In the genomic region with DNA sequence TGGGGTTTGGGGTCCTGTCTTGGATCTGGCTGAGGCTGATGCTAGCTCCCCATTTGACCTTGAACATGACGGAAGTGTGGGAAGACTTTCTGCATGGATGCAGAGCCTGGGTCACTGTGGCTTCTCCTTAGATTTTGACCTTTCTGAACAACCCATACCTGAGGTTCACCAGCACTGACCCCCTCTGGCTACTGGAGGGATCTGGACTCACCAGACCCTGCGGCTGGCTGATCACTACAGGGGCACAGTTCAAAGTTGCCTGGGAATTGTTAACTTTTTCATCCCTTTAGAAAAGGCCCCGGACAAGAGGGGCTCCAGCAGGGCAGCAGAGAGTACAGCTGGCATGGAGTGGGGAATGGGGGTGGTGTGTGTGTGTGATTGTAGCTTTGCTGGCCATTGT, we compare ENCODE assay signal across 19 mouse cellular contexts. TPM values are rescaled to one million over a fixed set of nuclear protein-coding genes. Genes with fewer than 3 reads are reported as not detected.
DNase-seq lines count a peak whose midpoint lies in the region; ATAC-seq lines count a peak whose summit lies in the region.
"Had no signal": no experiment of that assay in that cellular context is flagged by ENCODE, and none has a peak within 500 bp of the region (broad histone marks: within the 10 kb centered on the region; RNA-seq: fewer than 3 reads in every experiment).

No protein-coding gene starts in this region.

- H3K4me3 ChIP-seq in kidney, embryonic 16.5 days (ENCODE audit: low read length) = peak overlapping the region; percentile 31
- no peak overlapping the region for H3K4me3 ChIP-seq in midbrain, embryonic 16.5 days (ENCODE audit: low read depth, low read length)
- H3K4me3 ChIP-seq: embryonic facial prominence, embryonic 12.5 days; heart, adult 2 months; hindbrain, embryonic 12.5 days had no signal

- no peaks in the 10 kb centered on the region for H3K9me3 ChIP-seq in kidney, embryonic 16.5 days (ENCODE audit: low read length)
- no peaks in the 10 kb centered on the region for H3K9me3 ChIP-seq in midbrain, embryonic 16.5 days (replicated peaks; ENCODE audit: control insufficient read depth, low read length, poor library complexity, severe bottlenecking)
- H3K9me3 ChIP-seq: embryonic facial prominence, embryonic 12.5 days; hindbrain, embryonic 12.5 days had no signal

- H3K27ac ChIP-seq in kidney, embryonic 16.5 days (ENCODE audit: low read length) = peak overlapping the region; percentile 77
- H3K27ac ChIP-seq in midbrain, embryonic 16.5 days (ENCODE audit: low read length) = no peak overlapping the region
- H3K27ac ChIP-seq: embryonic facial prominence, embryonic 12.5 days; heart, adult 2 months; hindbrain, embryonic 12.5 days had no signal

- H3K9ac ChIP-seq in kidney, embryonic 16.5 days (replicated peaks; ENCODE audit: low read length) = peak overlapping the region; percentile 42; the same call in 1 of the 2 replicates
- no peak overlapping the region for H3K9ac ChIP-seq in midbrain, embryonic 16.5 days (ENCODE audit: low read depth, low read length)
- H3K9ac ChIP-seq: embryonic facial prominence, embryonic 12.5 days; hindbrain, embryonic 12.5 days had no signal

- no peak for ATAC-seq in kidney, embryonic 16.5 days (ENCODE audit: low FRiP score, low TSS enrichment)
- no peak for ATAC-seq in midbrain, embryonic 16.5 days
- ATAC-seq: forebrain, embryonic 16.5 days; hindbrain, embryonic 16.5 days had no signal

- 78% methylated on average over 3 of the region's 3 CpGs for WGBS in kidney, embryonic 16.5 days
- WGBS in midbrain, embryonic 16.5 days = 69% methylated on average over 3 of the region's 3 CpGs

- peak overlapping the region; percentile 52 for H3K4me2 ChIP-seq in kidney, embryonic 16.5 days (replicated peaks; ENCODE audit: low read depth, low read length)
- H3K4me2 ChIP-seq in midbrain, embryonic 16.5 days (ENCODE audit: low read length) = no peak overlapping the region
- H3K4me2 ChIP-seq: embryonic facial prominence, embryonic 12.5 days; heart, embryonic 11.5 days; hindbrain, embryonic 12.5 days had no signal

- H3K27me3 ChIP-seq in kidney, embryonic 16.5 days (ENCODE audit: insufficient read depth, low read length) = no peaks in the 10 kb centered on the region
- H3K27me3 ChIP-seq in midbrain, embryonic 16.5 days (ENCODE audit: control insufficient read depth, insufficient read depth, low read depth, low read length) = no peaks in the 10 kb centered on the region; the same call in 1 of the 2 replicates

- H3K36me3 ChIP-seq in kidney, embryonic 16.5 days (ENCODE audit: insufficient read depth, low read length) = no peaks in the 10 kb centered on the region
- no peaks in the 10 kb centered on the region for H3K36me3 ChIP-seq in midbrain, embryonic 16.5 days (ENCODE audit: control insufficient read depth, insufficient read depth, low read length)
- H3K36me3 ChIP-seq: embryonic facial prominence, embryonic 12.5 days; hindbrain, embryonic 12.5 days had no signal

- peaks cover 7% of the 10 kb centered on the region for H3K4me1 ChIP-seq in kidney, embryonic 16.5 days (ENCODE audit: insufficient read depth, low read length)
- H3K4me1 ChIP-seq in midbrain, embryonic 16.5 days (ENCODE audit: control insufficient read depth, insufficient read depth, low read length) = peaks cover 4% of the 10 kb centered on the region; the same call in 1 of the 2 replicates
- H3K4me1 ChIP-seq: hindbrain, embryonic 12.5 days had no signal

- DNase-seq in kidney, adult 8-10 months = peak; percentile 66 to 74
- DNase-seq in kidney, postnatal 25 days = peak; percentile 64 to 84
- no peak for DNase-seq in urinary bladder, postnatal 25 days (ENCODE audit: low spot score)
- no peak for DNase-seq in adrenal gland, postnatal 36 days
- DNase-seq: adrenal gland, adult 8-10 months; cerebellum, adult 11 months; cerebellum, adult 8-10 months; cerebellum, postnatal 14 days; gastrocnemius, postnatal 14 days; heart, adult 2 months; heart, postnatal 4 days had no signal

RNA-seq across cellular contexts. Expression of gene Fxyd2, which starts 7.3 kb away (rescaled TPM):
- polyA plus RNA-seq in kidney, embryonic 16.5 days (2015; fragmentation: Nextera tagmentation; extraction: Ambion mirVana) = 746 and 828 TPM in 2 replicates
- 10.8 and 14.3 TPM in 2 replicates for polyA plus RNA-seq in midbrain, embryonic 16.5 days (2015; fragmentation: Nextera tagmentation; extraction: Ambion mirVana)
- total RNA-seq in adrenal gland, postnatal 36 days (2021) = 1 to 10 TPM; 2.4 to 4.8 TPM

RNA-seq across cellular contexts. Expression of gene Dscaml1, which starts 19.6 kb away (rescaled TPM):
- 0.17 and 0.37 TPM in 2 replicates for polyA plus RNA-seq in kidney, embryonic 16.5 days (2015; fragmentation: Nextera tagmentation; extraction: Ambion mirVana)
- 17.9 and 20.6 TPM in 2 replicates for polyA plus RNA-seq in midbrain, embryonic 16.5 days (2015; fragmentation: Nextera tagmentation; extraction: Ambion mirVana)
- 1 to 10 TPM in 1 of 2 experiments, under 1 TPM in 1; 0.50 to 1.4 TPM for total RNA-seq in adrenal gland, postnatal 36 days (2021)
- total RNA-seq: common myeloid progenitor, adult 5-6 weeks; heart, adult 2 months; heart, postnatal 4 days had no signal

RNA-seq across cellular contexts. Expression of gene Fxyd6, which starts 36.8 kb away (rescaled TPM):
- 184 and 189 TPM in 2 replicates for polyA plus RNA-seq in kidney, embryonic 16.5 days (2015; fragmentation: Nextera tagmentation; extraction: Ambion mirVana)
- 722 and 817 TPM in 2 replicates for polyA plus RNA-seq in midbrain, embryonic 16.5 days (2015; fragmentation: Nextera tagmentation; extraction: Ambion mirVana)
- total RNA-seq in adrenal gland, postnatal 36 days (2021) = 100 to 1,000 TPM; 222 to 224 TPM
- total RNA-seq: common myeloid progenitor, adult 5-6 weeks had no signal

Comparison
In these comparisons a context has a peak if more than half of its experiments do, and no peak if none do; other contexts are left out.
1. DNase-seq: peak in kidney, adult 8-10 months (2 of 2) and kidney, postnatal 25 days (2 of 2); none in urinary bladder, postnatal 25 days (single experiment) and adrenal gland, postnatal 36 days (0 of 2).
2. RNA of gene Fxyd2, which starts 7.3 kb away (polyA plus RNA-seq): 746 to 828 TPM in kidney, embryonic 16.5 days; 10.8 to 14.3 TPM in midbrain, embryonic 16.5 days; every median in the first group is over 10 times any median in the second.
3. RNA of gene Dscaml1, which starts 19.6 kb away (polyA plus RNA-seq): 17.9 to 20.6 TPM in midbrain, embryonic 16.5 days; 0.17 to 0.37 TPM in kidney, embryonic 16.5 days; every median in the first group is over 10 times any median in the second.